Comparison of ENCODE assay signal across 24 mouse cellular contexts in genomic region chr13:13777696-13778095, GRCm38 (mm10). TPM values are rescaled to one million over a fixed set of nuclear protein-coding genes. Genes with fewer than 3 reads are reported as not detected.
DNase-seq lines count a peak whose midpoint lies in the region; ATAC-seq lines count a peak whose summit lies in the region.
"Had no signal": no experiment of that assay in that cellular context is flagged by ENCODE, and none has a peak within 500 bp of the region (broad histone marks: within the 10 kb centered on the region; RNA-seq: fewer than 3 reads in every experiment).

No protein-coding gene starts in this region.

- no peaks in the 10 kb centered on the region for H3K36me3 ChIP-seq in heart, embryonic 11.5 days (ENCODE audit: control insufficient read depth, insufficient read depth, low read length)
- H3K36me3 ChIP-seq in midbrain, embryonic 10.5 days = peaks cover 8% of the 10 kb centered on the region; the same call in 1 of the 2 replicates
- H3K36me3 ChIP-seq in midbrain, embryonic 14.5 days (ENCODE audit: control insufficient read depth, insufficient read depth, low read length) = peaks cover 3% of the 10 kb centered on the region

- H3K9me3 ChIP-seq in heart, embryonic 11.5 days (replicated peaks; ENCODE audit: control insufficient read depth, low read length) = no peaks in the 10 kb centered on the region
- H3K9me3 ChIP-seq in midbrain, embryonic 10.5 days (replicated peaks) = no peaks in the 10 kb centered on the region
- no peaks in the 10 kb centered on the region for H3K9me3 ChIP-seq in midbrain, embryonic 14.5 days (ENCODE audit: control insufficient read depth, low read length)
- H3K9me3 ChIP-seq: embryonic facial prominence, embryonic 10.5 days; embryonic facial prominence, embryonic 12.5 days; forebrain, embryonic 13.5 days; forebrain, embryonic 15.5 days; G1E had no signal

- H3K4me1 ChIP-seq in heart, embryonic 11.5 days (ENCODE audit: control insufficient read depth, insufficient read depth, low read length) = 0 out of 2 replicates have a peak, but pooled peaks cover 5% of the 10 kb centered on the region
- no peaks in the 10 kb centered on the region for H3K4me1 ChIP-seq in midbrain, embryonic 10.5 days
- no peaks in the 10 kb centered on the region for H3K4me1 ChIP-seq in midbrain, embryonic 14.5 days (ENCODE audit: control insufficient read depth, insufficient read depth, low read length)
- H3K4me1 ChIP-seq: embryonic facial prominence, embryonic 10.5 days had no signal

- no peak overlapping the region for H3K27ac ChIP-seq in heart, embryonic 11.5 days (ENCODE audit: low read depth, low read length)
- H3K27ac ChIP-seq in midbrain, embryonic 10.5 days (replicated peaks) = no peak overlapping the region
- H3K27ac ChIP-seq in midbrain, embryonic 14.5 days (replicated peaks; ENCODE audit: low read depth, low read length) = no peak overlapping the region
- H3K27ac ChIP-seq: embryonic facial prominence, embryonic 10.5 days; embryonic facial prominence, embryonic 12.5 days; forebrain, embryonic 13.5 days; forebrain, embryonic 15.5 days had no signal

- no peak overlapping the region for H3K4me2 ChIP-seq in heart, embryonic 11.5 days
- no peak overlapping the region for H3K4me2 ChIP-seq in midbrain, embryonic 14.5 days (ENCODE audit: low read length)
- H3K4me2 ChIP-seq: embryonic facial prominence, embryonic 12.5 days; forebrain, embryonic 13.5 days; forebrain, embryonic 15.5 days had no signal

- DNase-seq in heart, adult 11 months = peak; percentile 80
- peak; percentile 6 for DNase-seq in midbrain, embryonic 10.5 days (ENCODE audit: low spot score)
- DNase-seq in midbrain, embryonic 14.5 days = no peak
- peak; percentile 1 for DNase-seq in urinary bladder, postnatal 14 days (ENCODE audit: low spot score)
- no peak for DNase-seq in urinary bladder, postnatal 4 days (ENCODE audit: low spot score in 2 of 2)
- DNase-seq: adrenal gland, adult 8-10 months; adrenal gland, postnatal 14 days; adrenal gland, postnatal 36 days; B cell, adult 2 months; cerebellum, adult 11-12 months; cerebellum, adult 2 months; cerebellum, adult 9-10 months; cerebellum, postnatal 10 days; cerebellum, postnatal 25 days had no signal

- no peak overlapping the region for H3K9ac ChIP-seq in heart, embryonic 11.5 days (ENCODE audit: low read depth, low read length)
- H3K9ac ChIP-seq in midbrain, embryonic 14.5 days (replicated peaks; ENCODE audit: low read length) = no peak overlapping the region
- H3K9ac ChIP-seq: embryonic facial prominence, embryonic 12.5 days; forebrain, embryonic 13.5 days; forebrain, embryonic 15.5 days had no signal

- WGBS in heart, embryonic 11.5 days (ENCODE audit: insufficient replicate concordance) = 88% methylated on average over 8 of the region's 8 CpGs
- 89% methylated on average over 8 of the region's 8 CpGs for WGBS in midbrain, embryonic 10.5 days
- 80% methylated on average over 8 of the region's 8 CpGs for WGBS in midbrain, embryonic 14.5 days

- H3K27me3 ChIP-seq in heart, embryonic 11.5 days (ENCODE audit: control insufficient read depth, insufficient read depth, low read length) = peaks cover 9% of the 10 kb centered on the region
- peaks cover 15% of the 10 kb centered on the region for H3K27me3 ChIP-seq in midbrain, embryonic 10.5 days (ENCODE audit: low read depth, poor library complexity, severe bottlenecking)
- H3K27me3 ChIP-seq in midbrain, embryonic 14.5 days (ENCODE audit: control insufficient read depth, insufficient read depth, low read length) = no peaks in the 10 kb centered on the region
- H3K27me3 ChIP-seq: CH12.LX, Patski had no signal

- no peak overlapping the region for H3K4me3 ChIP-seq in heart, embryonic 11.5 days (ENCODE audit: low read depth, low read length)
- H3K4me3 ChIP-seq in midbrain, embryonic 10.5 days = no peak overlapping the region
- H3K4me3 ChIP-seq in midbrain, embryonic 14.5 days (replicated peaks; ENCODE audit: low read depth, low read length) = no peak overlapping the region
- H3K4me3 ChIP-seq: embryonic facial prominence, embryonic 10.5 days; embryonic facial prominence, embryonic 12.5 days; forebrain, embryonic 13.5 days; forebrain, embryonic 15.5 days had no signal

- ATAC-seq in heart, embryonic 11.5 days (replicated peaks; ENCODE audit: insufficient number of reproducible peaks, low FRiP score, low TSS enrichment) = no peak
- no peak for ATAC-seq in midbrain, embryonic 14.5 days (ENCODE audit: low FRiP score, low TSS enrichment)
- ATAC-seq: activated CD4-positive, CD25-positive, alpha-beta regulatory T cell, adult 4 months; CD4-positive, CD25-positive, alpha-beta regulatory T cell, adult 4 months; forebrain, embryonic 13.5 days; forebrain, embryonic 15.5 days; Patski had no signal

RNA-seq across cellular contexts. Expression of gene Gng4, which starts 6.2 kb away (rescaled TPM):
- 0.26 TPM in 1 of 2 replicates, not detected in the other for polyA plus RNA-seq in heart, embryonic 11.5 days (2014; fragmentation: Nextera tagmentation; extraction: Ambion mirVana)
- 0.53 and 1.4 TPM in 2 replicates for polyA plus RNA-seq in midbrain, embryonic 10.5 days (2016; fragmentation: Nextera tagmentation; extraction: Ambion mirVana)
- polyA plus RNA-seq in midbrain, embryonic 14.5 days (2014; fragmentation: Nextera tagmentation; extraction: Ambion mirVana) = 42.1 and 49.1 TPM in 2 replicates
- polyA plus RNA-seq: G1E, Patski had no signal

Comparison
In these comparisons a context has a peak if more than half of its experiments do, and no peak if none do; other contexts are left out.
1. DNase-seq: peak in heart, adult 11 months (single experiment), midbrain, embryonic 10.5 days (single experiment) and urinary bladder, postnatal 14 days (single experiment); none in midbrain, embryonic 14.5 days (single experiment) and urinary bladder, postnatal 4 days (0 of 2).
2. RNA of gene Gng4, which starts 6.2 kb away (polyA plus RNA-seq): 42.1 to 49.1 TPM in midbrain, embryonic 14.5 days; 0.53 to 1.4 TPM in midbrain, embryonic 10.5 days and 0.26 TPM in heart, embryonic 11.5 days; every median in the first group is over 10 times any median in the second.